Mouse (Mus musculus) heart, embryonic 11.5 days (tissue): ENCODE measurements around the gene Ptpra. TPM values are rescaled to one million over a fixed set of nuclear protein-coding genes. Genes with fewer than 3 reads are reported as not detected.
"Not testable (repeated sequence)": the region's sequence is repeated elsewhere in the genome, so short reads cannot be mapped to it uniquely, and the experiment has no call there.

ENCODE experiments used
- ATAC-seq: fragments of 200-750 bp; cut with Nextera tagmentation; replicated peaks from 2 replicates; pipeline ENCODE4 v1.8.0; 2017; ENCODE audit warnings: moderate library complexity; ENCODE audit not compliant: insufficient number of reproducible peaks, low FRiP score, low TSS enrichment
- H3K27ac ChIP-seq: fragments of 300-500 bp; sonication (generic); 2 replicates; pipeline ENCODE4 v1.5.1; 2014; ENCODE audit warnings: mild to moderate bottlenecking, low read depth, low read length
- H3K27me3 ChIP-seq: fragments of 300-500 bp; sonication (generic); 2 replicates; pipeline ENCODE4 v1.6.1; 2014; ENCODE audit warnings: mild to moderate bottlenecking, low read length, mixed read lengths; ENCODE audit not compliant: control insufficient read depth, insufficient read depth
- H3K36me3 ChIP-seq: fragments of 300-500 bp; sonication (generic); 2 replicates; pipeline ENCODE4 v1.6.1; 2014; ENCODE audit warnings: mild to moderate bottlenecking, low read length, moderate library complexity, mixed read lengths; ENCODE audit not compliant: control insufficient read depth, insufficient read depth
- H3K4me1 ChIP-seq: fragments of 300-500 bp; sonication (generic); 2 replicates; pipeline ENCODE4 v1.6.1; 2014; ENCODE audit warnings: low read length; ENCODE audit not compliant: control insufficient read depth, insufficient read depth
- H3K4me2 ChIP-seq: fragments of 300-500 bp; sonication (generic); 2 replicates; pipeline ENCODE4 v1.6.1; 2014; ENCODE audit warnings: mild to moderate bottlenecking, moderate library complexity
- H3K4me3 ChIP-seq: fragments of 300-500 bp; sonication (generic); 2 replicates; pipeline ENCODE4 v1.5.1; 2014; ENCODE audit warnings: low read depth, low read length
- H3K9ac ChIP-seq: fragments of 300-500 bp; sonication (generic); 2 replicates; pipeline ENCODE4 v1.6.1; 2014; ENCODE audit warnings: mild to moderate bottlenecking, low read depth, low read length, moderate library complexity
- H3K9me3 ChIP-seq: fragments of 300-500 bp; sonication (generic); replicated peaks from 2 replicates; pipeline ENCODE4 v1.6.1; 2016; ENCODE audit warnings: low read length; ENCODE audit not compliant: control insufficient read depth
- WGBS: fragments of 180-500 bp; shearing (Covaris S2); extraction: QIAGEN DNeasy Blood & Tissue Kit; methylation state at CpG from one replicate; pipeline ENCODE4 v1.1.7; 2014; ENCODE audit not compliant: insufficient replicate concordance; 5-methylcytosine and 5-hydroxymethylcytosine counted together
- polyA plus RNA-seq: library from polyadenylated mRNA; unstranded; fragments of >200 nt; fragmentation: Nextera tagmentation; extraction: Ambion mirVana; gene quantifications from 2 replicates; pipeline ENCODE4 v1.2.1, GENCODE M21; 2014

The Ptpra gene
- polyA plus RNA-seq, 1 experiment from 2014 or later = 72.9 TPM

DNA sequence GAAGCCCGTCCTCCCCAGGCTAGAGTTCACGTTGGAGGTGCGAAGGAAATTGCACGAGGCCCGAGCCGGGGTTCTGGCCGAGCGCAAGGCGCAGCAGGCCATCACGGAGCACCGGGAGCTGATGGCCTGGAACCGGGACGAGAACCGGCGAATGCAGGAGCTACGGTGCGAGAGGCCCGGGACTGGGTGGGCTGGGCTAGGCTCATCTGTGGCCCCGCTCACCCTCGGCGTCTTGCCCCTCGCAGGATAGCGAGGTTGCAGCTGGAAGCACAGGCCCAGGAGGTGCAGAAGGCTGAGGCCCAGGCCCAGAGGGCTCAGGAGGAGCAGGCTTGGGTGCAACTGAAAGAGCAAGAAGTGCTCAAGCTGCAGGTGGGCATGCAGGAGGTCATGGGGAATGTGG is 114.0 kb downstream of the Ptpra start:
- Histone ChIP-seq H3K4me1 (peaks cover 7% of the 10 kb centered on the region), H3K36me3 (no peaks in the 10 kb centered on the region; the same call in 1 of the 2 replicates), H3K4me2 (peak overlapping the region; percentile 93), H3K4me3 (peak overlapping the region; percentile 82), H3K9ac (peak overlapping the region; percentile 84), H3K27ac (no peak overlapping the region), H3K9me3 (no peaks in the 10 kb centered on the region), H3K27me3 (no peaks in the 10 kb centered on the region)
- under 1% methylated on average over 23 of the region's 23 CpGs for WGBS
- ATAC-seq = 0 out of 2 replicates have a peak, but pooled peaks have one; percentile 10

DNA sequence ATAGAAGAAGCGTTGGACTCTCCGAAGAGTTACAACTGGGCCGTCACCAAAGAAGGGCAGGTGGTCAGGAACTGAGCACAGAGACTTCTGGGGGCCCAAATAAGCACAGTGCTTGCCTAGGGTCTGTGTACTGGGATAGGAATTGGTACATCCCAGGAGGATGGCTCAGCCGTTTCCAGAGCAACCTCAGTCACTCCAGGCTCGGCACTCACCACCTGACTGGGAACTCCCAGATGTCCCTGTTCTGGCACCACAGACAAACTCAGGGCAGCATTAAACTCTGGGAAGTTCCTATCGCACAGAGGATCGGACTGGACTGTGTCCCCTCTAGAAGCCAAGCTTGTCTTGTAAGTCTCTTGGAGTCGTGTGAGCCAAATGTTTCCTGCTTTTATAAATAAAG is 114.9 kb downstream of the Ptpra start:
- H3K4me2 ChIP-seq = peak overlapping the region; percentile 93
- no peaks in the 10 kb centered on the region; the same call in 1 of the 2 replicates for H3K36me3 ChIP-seq
- H3K4me3 ChIP-seq = peak overlapping the region; percentile 82

DNA sequence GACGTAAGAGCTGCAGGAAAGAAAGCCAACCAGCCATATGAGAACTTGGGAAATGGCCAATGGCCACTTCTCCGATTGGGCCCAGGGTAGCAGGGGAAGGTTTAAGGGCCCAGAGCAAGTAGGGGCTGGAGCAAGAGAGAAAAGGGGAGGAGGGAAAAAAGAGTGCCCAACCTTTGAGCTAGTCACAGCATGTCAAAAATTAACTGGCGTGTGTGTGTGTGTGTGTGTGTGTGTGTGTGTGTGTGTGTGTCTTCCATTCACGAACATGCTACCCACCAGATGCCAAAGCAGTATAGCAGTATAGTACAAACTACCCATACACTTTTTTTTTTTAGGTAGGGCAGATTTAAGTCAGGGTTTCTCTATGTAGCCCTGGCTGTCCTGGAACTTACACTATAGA is 118.8 kb downstream of the Ptpra start:
- whole genome bisulfite sequencing = 74% methylated on average over 4 of the region's 4 CpGs
- Histone ChIP-seq H3K4me3 (no peak overlapping the region), H3K9me3 (no peaks in the 10 kb centered on the region), H3K4me2 (no peak overlapping the region), H3K27ac (no peak overlapping the region), H3K36me3 (no peaks in the 10 kb centered on the region), H3K9ac (no peak overlapping the region), H3K27me3 (peaks cover 7% of the 10 kb centered on the region), H3K4me1 (peaks cover 7% of the 10 kb centered on the region)
- no peak for ATAC-seq

More for the DNA sequence above, 114.9 kb downstream of the Ptpra start:
- H3K9ac ChIP-seq = 0 out of 2 replicates have a peak overlapping the region, but pooled peaks have one; percentile 84
- H3K9me3 ChIP-seq = no peaks in the 10 kb centered on the region
- no peak overlapping the region for H3K27ac ChIP-seq
- WGBS = 83% methylated on average over 8 of the region's 8 CpGs
- no peak for ATAC-seq
- H3K4me1 ChIP-seq = peaks cover 7% of the 10 kb centered on the region
- H3K27me3 ChIP-seq = no peaks in the 10 kb centered on the region

DNA sequence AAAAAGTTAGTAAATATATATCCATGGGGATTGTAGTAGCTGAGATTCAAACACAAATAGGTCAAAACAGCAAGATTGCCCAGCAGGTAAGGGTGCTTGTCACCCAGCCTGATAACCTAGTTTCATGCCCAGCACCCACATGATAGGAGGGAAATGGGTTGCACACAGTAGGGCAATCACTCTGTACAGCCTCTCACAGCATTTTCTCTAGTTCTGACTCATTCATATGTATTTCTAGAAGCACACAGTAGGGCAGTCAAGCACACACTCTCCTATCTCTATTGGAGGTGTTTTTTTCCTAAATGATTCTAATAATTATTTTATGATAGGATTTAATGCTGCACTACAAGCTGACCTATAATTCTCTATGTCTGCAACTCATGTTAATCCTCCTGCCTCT is 119.8 kb downstream of the Ptpra start:
- Histone ChIP-seq H3K27me3 (peaks cover 17% of the 10 kb centered on the region), H3K9me3 (no peaks in the 10 kb centered on the region), H3K4me3 (no peak overlapping the region), H3K4me1 (peaks cover under 1% of the 10 kb centered on the region; the same call in 1 of the 2 replicates), H3K36me3 (no peaks in the 10 kb centered on the region), H3K4me2 (no peak overlapping the region), H3K9ac (no peak overlapping the region), H3K27ac (no peak overlapping the region)
- ATAC-seq = no peak

DNA sequence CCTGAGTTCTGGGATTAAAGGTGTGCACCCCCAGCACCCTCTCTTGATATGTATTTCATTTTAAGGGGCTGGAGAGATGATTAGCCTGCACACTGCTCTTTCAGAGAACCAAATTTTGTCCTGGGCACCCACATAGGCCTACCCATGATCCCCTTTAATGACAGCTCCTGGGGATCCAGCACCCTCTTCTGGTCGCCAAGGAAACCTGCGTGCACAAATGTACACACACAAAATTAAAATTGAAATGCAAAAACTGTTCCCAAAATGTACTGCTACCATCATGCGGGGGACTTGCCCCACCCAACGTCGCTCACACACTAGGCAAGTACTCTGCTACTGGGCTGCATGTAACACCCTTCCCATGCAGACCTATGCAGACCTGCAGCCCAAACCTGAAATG is 124.9 kb downstream of the Ptpra start:
- ATAC-seq = no peak
- Histone ChIP-seq H3K27ac (no peak overlapping the region), H3K36me3 (no peaks in the 10 kb centered on the region), H3K27me3 (peaks cover 64% of the 10 kb centered on the region), H3K4me2 (no peak overlapping the region), H3K9ac (no peak overlapping the region), H3K4me1 (no peaks in the 10 kb centered on the region; the same call in 1 of the 2 replicates), H3K4me3 (no peak overlapping the region), H3K9me3 (no peaks in the 10 kb centered on the region)
- 74% methylated on average over 5 of the region's 5 CpGs for WGBS

DNA sequence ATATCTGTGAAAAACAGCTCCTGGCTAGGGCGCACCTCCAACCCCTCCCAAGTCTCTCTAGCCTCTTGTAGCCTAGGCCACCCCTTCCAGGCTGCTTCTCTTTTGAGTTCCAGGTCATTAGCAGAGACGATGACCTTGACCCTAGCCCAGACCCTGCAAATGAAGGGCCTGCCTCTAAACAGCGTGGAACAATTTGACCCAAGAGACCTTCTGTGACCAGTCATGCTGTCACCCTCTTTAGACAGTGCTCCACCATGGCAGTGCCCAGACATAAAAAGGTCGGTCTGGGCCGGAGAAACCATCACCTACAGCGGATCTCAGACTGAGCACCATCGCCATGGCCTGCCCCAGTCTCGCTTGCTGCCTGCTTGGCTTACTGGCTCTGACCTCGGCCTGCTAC is 125.8 kb downstream of the Ptpra start, which contains the start of gene Oxt:
TSS of gene Oxt (plus strand) at position 301 of the 400 bp plus-strand sequence.
- H3K4me3 ChIP-seq = peak within 1 kb of the TSS; percentile 37
- peaks cover 2% of the 10 kb centered on the region; the same call in 1 of the 2 replicates for H3K4me1 ChIP-seq
- H3K36me3 ChIP-seq = no peaks in the 10 kb centered on the region
- ATAC-seq = no peak
- H3K4me2 ChIP-seq = peak within 1 kb of the TSS; percentile 70
- no peaks in the 10 kb centered on the region for H3K9me3 ChIP-seq
- no peak within 1 kb of the TSS for H3K27ac ChIP-seq
- peak within 1 kb of the TSS; percentile 49; the same call in 1 of the 2 replicates for H3K9ac ChIP-seq
- H3K27me3 ChIP-seq = peaks cover 71% of the 10 kb centered on the region
- 41% methylated on average over 9 of the region's 9 CpGs for WGBS

DNA sequence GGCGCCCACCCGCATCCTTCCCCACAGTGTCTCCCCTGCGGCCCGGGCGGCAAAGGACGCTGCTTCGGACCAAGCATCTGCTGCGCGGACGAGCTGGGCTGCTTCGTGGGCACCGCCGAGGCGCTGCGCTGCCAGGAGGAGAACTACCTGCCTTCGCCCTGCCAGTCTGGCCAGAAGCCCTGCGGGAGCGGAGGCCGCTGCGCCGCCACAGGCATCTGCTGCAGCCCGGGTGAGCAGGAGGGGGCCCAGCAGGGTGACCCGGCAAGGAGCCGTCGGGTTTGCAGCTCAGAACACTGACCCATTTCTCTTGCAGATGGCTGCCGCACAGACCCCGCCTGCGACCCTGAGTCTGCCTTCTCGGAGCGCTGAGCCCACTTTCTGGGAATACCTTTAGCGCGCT is 126.5 kb downstream of the Ptpra start:
- Histone ChIP-seq H3K9ac (peak overlapping the region; percentile 49; the same call in 1 of the 2 replicates), H3K4me2 (peak overlapping the region; percentile 70), H3K27me3 (peaks cover 78% of the 10 kb centered on the region), H3K4me3 (peak overlapping the region; percentile 37)
- ATAC-seq, H3K36me3 ChIP-seq, H3K9me3 ChIP-seq, H3K27ac ChIP-seq, H3K4me1 ChIP-seq: not testable (repeated sequence)
- 3% methylated on average over 27 of the region's 32 CpGs for WGBS

DNA sequence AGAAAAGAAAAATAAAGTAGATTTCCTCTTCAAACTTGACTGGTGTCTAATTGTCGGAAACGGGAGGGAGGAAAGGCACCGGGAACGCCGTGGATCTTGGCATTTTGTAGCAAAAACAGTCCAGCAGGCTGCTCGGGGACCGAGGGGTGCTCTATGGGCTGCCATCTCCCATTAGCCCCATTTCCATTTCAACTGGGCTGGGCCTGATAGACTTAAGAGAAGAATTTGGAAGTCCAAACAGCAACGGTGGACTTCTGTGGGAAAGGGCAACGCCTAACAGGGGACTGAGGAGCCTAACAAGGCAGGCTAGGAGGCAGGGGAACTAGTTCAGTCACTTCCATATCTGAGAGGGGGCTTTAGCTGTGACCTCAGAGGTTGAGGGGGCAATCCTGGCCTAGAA is 126.9 kb downstream of the Ptpra start:
- no peaks in the 10 kb centered on the region for H3K9me3 ChIP-seq
- no peak for ATAC-seq
- H3K36me3 ChIP-seq = no peaks in the 10 kb centered on the region
- H3K27me3 ChIP-seq = peaks cover 83% of the 10 kb centered on the region
- WGBS = 2% methylated on average over 9 of the region's 9 CpGs
- peak overlapping the region; percentile 70 for H3K4me2 ChIP-seq
- peaks cover 4% of the 10 kb centered on the region; the same call in 1 of the 2 replicates for H3K4me1 ChIP-seq
- H3K4me3 ChIP-seq = peak overlapping the region; percentile 37
- no peak overlapping the region for H3K9ac ChIP-seq
- no peak overlapping the region for H3K27ac ChIP-seq

DNA sequence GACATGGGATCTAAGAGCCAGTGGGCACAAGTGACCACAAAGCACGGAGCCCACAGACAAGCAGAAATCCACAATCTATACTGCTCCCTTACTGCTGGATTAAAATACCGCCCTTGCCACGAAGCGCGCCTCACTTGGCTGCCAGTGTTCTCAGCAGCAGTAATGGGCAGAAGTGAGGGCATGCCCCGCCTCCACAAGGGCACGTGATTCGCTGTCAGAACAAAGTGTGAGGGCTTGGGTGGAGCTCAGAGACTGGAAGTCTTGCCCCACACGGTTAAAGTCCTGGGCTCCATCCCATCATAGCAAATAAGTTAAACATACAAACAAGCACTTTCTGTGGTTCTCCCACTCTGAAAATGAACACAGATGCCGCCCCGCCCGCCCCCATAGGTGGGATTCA is 127.6 kb downstream of the Ptpra start:
- Histone ChIP-seq H3K4me1 (peaks cover 9% of the 10 kb centered on the region), H3K4me2 (peak overlapping the region; percentile 20), H3K36me3 (no peaks in the 10 kb centered on the region), H3K9me3 (no peaks in the 10 kb centered on the region), H3K27me3 (peaks cover 89% of the 10 kb centered on the region), H3K9ac (no peak overlapping the region), H3K4me3 (peak overlapping the region; percentile 9; the same call in 1 of the 2 replicates), H3K27ac (no peak overlapping the region)
- no peak for ATAC-seq
- WGBS = 10% methylated on average over 12 of the region's 12 CpGs
